Mouse (Mus musculus): ENCODE results near the gene Ncs1.

The Ncs1 gene

DNA sequence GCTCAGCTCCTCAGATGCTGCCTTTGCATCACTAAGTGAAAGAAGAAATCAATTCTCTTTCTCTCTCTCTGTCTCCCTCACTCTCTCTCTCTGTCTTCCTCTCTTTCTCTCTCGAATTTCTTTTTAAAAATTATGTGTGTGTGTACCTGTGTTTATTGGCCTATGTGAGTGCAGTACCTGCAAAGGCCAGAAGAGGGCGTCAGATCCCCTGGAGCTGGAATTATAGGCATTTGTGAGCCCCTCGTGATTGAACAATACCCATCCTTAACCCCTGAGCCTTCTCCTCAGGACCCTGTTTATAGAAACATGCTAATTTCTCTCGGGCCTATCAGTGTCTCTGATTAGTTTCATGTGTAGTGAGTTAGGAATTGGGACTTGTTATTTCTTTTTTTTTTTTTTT is 62.6 kb downstream of the Ncs1 start:
- DNase-seq (ENCODE audit: low read depth, low spot score), result no peak
- Histone ChIP-seq H3K27me3 (ENCODE audit: control insufficient read depth, insufficient read depth, low read length, poor library complexity, severe bottlenecking) (no peaks in the 10 kb centered on the region), H3K36me3 (ENCODE audit: control insufficient read depth, insufficient read depth, low read length, poor library complexity, severe bottlenecking) (no peaks in the 10 kb centered on the region)

DNA sequence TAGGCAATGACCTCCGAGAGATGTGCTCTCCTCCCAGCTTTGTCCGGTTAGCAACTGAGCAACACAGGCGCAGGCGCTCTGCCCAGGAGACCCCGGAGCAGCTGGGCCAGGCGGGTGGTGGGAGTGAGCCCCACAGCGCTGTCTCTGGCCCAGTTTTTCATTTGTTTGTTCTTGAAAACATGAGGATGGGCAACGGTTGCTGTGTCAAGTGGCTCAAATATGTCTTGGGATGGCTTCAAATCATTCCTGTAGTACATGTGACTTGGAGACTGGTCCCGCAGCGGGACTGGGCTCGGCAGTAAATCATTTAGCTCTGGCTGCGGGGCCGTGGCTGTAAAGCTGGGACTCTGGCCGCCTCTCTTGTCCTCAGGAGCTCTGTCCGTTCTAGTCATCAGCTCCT is 63.9 kb downstream of the Ncs1 start:
- no peak for DNase-seq (ENCODE audit: low read depth, low spot score)
- Histone ChIP-seq H3K36me3 (ENCODE audit: control insufficient read depth, insufficient read depth, low read length, poor library complexity, severe bottlenecking) (no peaks in the 10 kb centered on the region), H3K27me3 (ENCODE audit: control insufficient read depth, insufficient read depth, low read length, poor library complexity, severe bottlenecking) (no peaks in the 10 kb centered on the region)

DNA sequence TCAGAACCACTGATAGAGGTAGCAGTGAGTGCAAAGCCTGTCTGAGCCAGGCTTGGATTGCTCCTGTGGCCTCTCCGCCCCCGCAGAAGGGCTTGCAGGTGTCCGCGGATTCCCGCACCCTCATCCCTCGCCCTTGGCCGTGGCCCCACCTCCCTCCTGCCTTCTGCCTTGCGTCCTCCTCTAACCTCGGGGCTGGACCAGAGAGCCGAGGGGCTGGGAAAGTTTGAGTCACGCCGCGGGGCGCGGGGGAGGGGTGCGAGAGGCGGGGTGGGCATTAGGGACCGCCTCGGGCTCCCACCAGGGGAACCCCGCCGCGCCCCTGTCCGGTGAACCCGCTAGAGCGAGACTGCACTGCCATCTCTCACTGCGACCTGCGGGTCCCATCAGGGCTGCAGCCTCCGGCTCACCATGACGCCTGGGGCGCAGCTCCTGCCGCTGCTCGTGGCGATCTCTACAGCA is 68.4 kb downstream of the Ncs1 start, which contains the start of gene Hmcn2:
TSS of gene Hmcn2 (plus strand) at position 409 of the 459 bp plus-strand sequence.
- Histone ChIP-seq H3K36me3 (ENCODE audit: control insufficient read depth, insufficient read depth, low read length, poor library complexity, severe bottlenecking) (no peaks in the 10 kb centered on the region), H3K27me3 (ENCODE audit: control insufficient read depth, insufficient read depth, low read length, poor library complexity, severe bottlenecking) (no peaks in the 10 kb centered on the region)
- no peak for DNase-seq (ENCODE audit: low read depth, low spot score)

DNA sequence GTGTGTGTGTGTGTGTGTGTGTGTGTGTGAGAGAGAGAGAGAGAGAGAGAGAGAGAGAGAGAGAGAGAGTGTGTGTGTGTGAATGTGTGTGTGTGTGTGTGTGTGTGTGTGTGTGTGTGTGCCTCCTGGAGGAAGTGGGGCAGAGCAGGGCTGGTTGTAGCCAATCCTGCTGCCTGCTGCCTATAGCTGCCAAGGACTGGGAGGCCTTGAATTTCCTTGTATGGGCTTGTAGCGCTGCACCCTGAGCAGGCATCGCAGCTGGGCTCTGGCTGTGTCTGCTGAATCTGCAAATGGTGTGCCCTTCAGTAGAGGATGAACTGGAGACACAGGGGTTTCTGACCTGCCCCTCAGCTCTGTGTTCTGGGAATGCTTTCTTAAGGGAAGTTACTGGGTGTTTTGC is 72.5 kb downstream of the Ncs1 start:
- H3K27me3 ChIP-seq (ENCODE audit: control insufficient read depth, insufficient read depth, low read length, poor library complexity, severe bottlenecking), result no peaks in the 10 kb centered on the region
- no peaks in the 10 kb centered on the region for H3K36me3 ChIP-seq (ENCODE audit: control insufficient read depth, insufficient read depth, low read length, poor library complexity, severe bottlenecking)
- DNase-seq (ENCODE audit: low read depth, low spot score), result no peak

DNA sequence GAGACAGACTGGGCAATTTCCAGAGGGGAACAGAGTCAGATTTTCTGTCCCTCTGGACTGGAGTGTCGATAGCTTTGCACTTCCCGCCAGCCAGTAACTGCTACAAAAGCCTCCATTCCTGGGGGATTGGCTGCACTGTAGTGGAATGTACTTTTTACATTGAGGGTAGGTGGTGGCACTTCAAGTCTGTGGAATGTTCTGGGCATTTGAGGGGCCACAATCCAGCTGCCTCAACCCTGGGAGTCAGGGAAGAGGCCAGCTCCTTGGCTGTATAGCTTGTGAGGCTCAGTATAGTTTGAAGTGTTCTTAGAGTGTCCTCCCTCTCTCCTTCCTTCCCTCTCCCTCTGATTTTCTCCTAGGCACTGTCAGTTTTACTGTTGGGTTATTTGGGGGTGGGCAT is 73.6 kb downstream of the Ncs1 start:
- Histone ChIP-seq H3K36me3 (ENCODE audit: control insufficient read depth, insufficient read depth, low read length, poor library complexity, severe bottlenecking) (no peaks in the 10 kb centered on the region), H3K27me3 (ENCODE audit: control insufficient read depth, insufficient read depth, low read length, poor library complexity, severe bottlenecking) (no peaks in the 10 kb centered on the region)
- DNase-seq (ENCODE audit: low read depth, low spot score), result no peak

DNA sequence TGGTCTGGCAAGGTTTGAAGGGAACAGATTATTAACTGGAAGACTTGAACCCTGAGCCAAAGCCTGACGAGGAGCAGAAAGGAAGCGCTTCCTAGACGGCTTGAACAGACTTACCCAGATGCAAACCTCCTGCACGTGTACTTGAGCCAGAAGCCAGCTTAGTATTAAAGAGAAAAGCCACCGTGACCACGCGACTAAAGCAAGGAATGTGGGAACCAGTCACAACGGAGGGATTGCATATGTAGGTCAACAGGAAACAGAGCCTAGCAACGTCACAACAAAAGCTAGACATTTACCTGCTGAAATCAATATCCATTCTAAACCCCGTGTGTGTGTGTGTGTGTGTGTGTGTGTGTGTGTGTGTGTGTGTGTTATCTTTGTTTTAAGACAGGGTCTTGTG is 81.6 kb downstream of the Ncs1 start:
- H3K36me3 ChIP-seq (ENCODE audit: control insufficient read depth, insufficient read depth, low read length, poor library complexity, severe bottlenecking), result no peaks in the 10 kb centered on the region
- DNase-seq (ENCODE audit: low read depth, low spot score), result no peak
- H3K27me3 ChIP-seq (ENCODE audit: control insufficient read depth, insufficient read depth, low read length, poor library complexity, severe bottlenecking), result no peaks in the 10 kb centered on the region

DNA sequence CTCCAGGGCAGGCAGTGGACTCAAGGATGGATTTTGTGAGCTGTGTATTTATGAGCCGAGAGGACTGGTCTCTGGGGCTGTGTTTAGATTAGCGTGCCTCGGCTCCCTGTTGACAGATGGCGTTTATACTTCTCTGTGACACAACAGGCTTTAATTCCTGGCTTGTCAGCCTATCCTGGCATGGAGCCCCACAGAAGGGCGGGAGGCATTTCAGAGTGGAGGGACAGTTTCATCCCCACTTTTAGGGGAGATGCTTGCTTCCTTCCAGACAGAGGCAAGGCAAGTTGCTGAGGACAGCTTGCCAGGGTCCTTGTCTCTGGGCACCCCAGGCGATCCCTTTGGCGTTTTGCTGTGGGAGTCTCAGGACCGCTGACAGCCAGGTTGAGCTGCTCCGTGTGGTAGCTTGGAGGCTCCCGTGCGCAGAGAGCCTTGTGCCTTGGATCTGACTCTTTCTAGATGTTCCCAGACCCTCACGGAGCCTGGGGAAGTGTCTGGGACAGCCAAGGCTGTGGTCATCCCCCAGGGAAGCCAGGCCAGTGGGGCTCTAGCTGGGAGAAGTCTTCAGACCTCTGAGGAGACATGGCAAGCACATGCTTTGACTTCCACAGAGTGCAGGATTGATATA is 92.2 kb downstream of the Ncs1 start:
- Histone ChIP-seq H3K36me3 (ENCODE audit: control insufficient read depth, insufficient read depth, low read length, poor library complexity, severe bottlenecking) (no peaks in the 10 kb centered on the region), H3K27me3 (ENCODE audit: control insufficient read depth, insufficient read depth, low read length, poor library complexity, severe bottlenecking) (no peaks in the 10 kb centered on the region)
- no peak for DNase-seq (ENCODE audit: low read depth, low spot score)

DNA sequence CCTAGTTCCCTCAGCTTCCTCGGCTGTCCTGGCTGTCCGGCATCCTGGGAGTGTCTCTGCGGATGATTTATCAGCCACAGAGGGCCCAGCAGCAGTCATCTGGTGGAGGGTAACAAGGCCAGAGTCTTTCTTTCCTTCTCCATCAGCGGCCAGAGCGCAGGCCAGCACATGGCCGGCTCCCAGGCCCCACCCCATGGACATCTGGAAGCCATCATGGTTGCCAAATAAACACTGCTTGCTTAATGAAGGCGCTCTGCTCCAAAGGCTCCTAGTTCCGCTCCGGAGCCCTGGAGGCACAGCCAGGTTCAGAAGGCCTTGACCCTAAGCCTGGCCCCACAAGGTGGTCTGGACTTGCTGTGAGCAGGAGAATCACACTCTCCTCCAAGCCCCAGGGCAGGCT is 94.2 kb downstream of the Ncs1 start:
- Histone ChIP-seq H3K27me3 (ENCODE audit: control insufficient read depth, insufficient read depth, low read length, poor library complexity, severe bottlenecking) (no peaks in the 10 kb centered on the region), H3K36me3 (ENCODE audit: control insufficient read depth, insufficient read depth, low read length, poor library complexity, severe bottlenecking) (no peaks in the 10 kb centered on the region)
- no peak for DNase-seq (ENCODE audit: low read depth, low spot score)

DNA sequence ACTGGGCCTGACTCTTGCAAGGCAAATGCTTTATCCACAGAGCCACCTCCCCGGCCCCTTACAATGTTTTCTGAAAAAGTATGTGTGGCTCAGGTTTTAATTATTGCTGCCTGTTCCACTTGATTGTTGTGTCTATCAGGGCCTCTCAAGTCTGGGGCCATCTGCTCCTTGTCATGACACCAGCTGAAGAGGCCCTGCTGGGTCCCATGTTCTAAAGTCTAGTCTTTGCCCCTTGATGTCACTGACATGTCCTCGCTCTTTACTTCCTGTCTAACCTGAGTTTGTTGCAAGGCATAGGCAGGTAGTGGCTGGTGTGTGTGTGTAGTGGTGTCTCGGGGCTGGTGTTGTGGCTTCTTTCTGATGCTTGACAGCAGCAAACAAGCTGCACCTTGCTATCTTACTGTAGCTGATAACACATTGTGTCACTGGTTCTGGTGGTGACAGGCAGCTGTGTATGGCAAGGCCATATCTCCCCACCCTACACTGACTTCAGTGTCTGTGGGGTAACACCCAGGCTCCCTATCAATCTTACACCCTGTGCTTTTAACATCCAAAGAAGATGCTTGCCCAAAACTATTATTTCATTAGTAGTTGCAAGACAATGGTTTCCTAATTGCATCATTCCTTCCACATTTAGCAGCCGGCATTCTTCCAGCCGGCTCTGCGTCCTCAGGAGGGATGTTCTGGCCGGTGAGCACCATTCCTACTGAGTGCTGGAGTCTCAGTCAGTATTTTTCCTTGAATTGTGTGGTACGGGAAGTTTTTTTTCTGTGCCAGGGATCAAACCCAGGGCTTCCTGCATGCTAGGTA is 96.3 kb downstream of the Ncs1 start:
- no peak for DNase-seq (ENCODE audit: low read depth, low spot score)
- Histone ChIP-seq H3K36me3 (ENCODE audit: control insufficient read depth, insufficient read depth, low read length, poor library complexity, severe bottlenecking) (no peaks in the 10 kb centered on the region), H3K27me3 (ENCODE audit: control insufficient read depth, insufficient read depth, low read length, poor library complexity, severe bottlenecking) (no peaks in the 10 kb centered on the region)
